Mouse (Mus musculus) liver, postnatal 0 days (tissue): ENCODE measurements around the gene Zdhhc18.

Experiments used
- CTCF ChIP-seq: sonication (generic); IDR thresholded peaks from 2 replicates; pipeline ENCODE4 v1.5.1; 2016; ENCODE audit warnings: antibody characterized with exemption, low read depth
- EP300 ChIP-seq: IDR thresholded peaks from 2 replicates; pipeline ENCODE4 v1.6.1; 2016; ENCODE audit warnings: antibody characterized with exemption, low read depth, mild to moderate bottlenecking

- TF ChIP-seq CTCF = no peak
- no peak for TF ChIP-seq EP300
These were observed 40.3 kb upstream of the Zdhhc18 start for GRCm38 (mm10) chr4:133690252-133690651.
